Mouse (Mus musculus): ENCODE data around the gene Cacna1d. TPM values are rescaled to one million over a fixed set of nuclear protein-coding genes. Genes with fewer than 3 reads are reported as not detected.

The Cacna1d gene
- polyA plus RNA-seq, 1 experiment from 2014 or later = 2.2 TPM

- no peak for ATAC-seq (ENCODE audit: low FRiP score, low TSS enrichment)
- TF ChIP-seq EP300 (optimal IDR thresholded peaks at IDR 0.05) (no peak), CTCF (IDR thresholded peaks at IDR 0.05; ENCODE audit: low read depth) (no peak)
- no peaks in the 10 kb centered on the region for H3K4me1 ChIP-seq (replicated peaks; ENCODE audit: control insufficient read depth, insufficient read depth)
- no peak for DNase-seq (ENCODE audit: low spot score)
- no peak overlapping the region for H3K4me3 ChIP-seq (ENCODE audit: low read depth, low read length)
- no peaks in the 10 kb centered on the region for H3K9me3 ChIP-seq (ENCODE audit: control insufficient read depth, low read length)
- H3K4me2 ChIP-seq (replicated peaks; ENCODE audit: low read depth) = no peak overlapping the region
- 45% methylated on average over 8 of the region's 8 CpGs for WGBS
- H3K27me3 ChIP-seq (ENCODE audit: control insufficient read depth, insufficient read depth, low read length) = no peaks in the 10 kb centered on the region
- no peaks in the 10 kb centered on the region for H3K36me3 ChIP-seq (ENCODE audit: control insufficient read depth, insufficient read depth, low read length)
- no peak overlapping the region for H3K9ac ChIP-seq (ENCODE audit: low read length)
- no peak overlapping the region for H3K27ac ChIP-seq (replicated peaks)
These were observed 146.0 kb downstream of the Cacna1d start for GRCm38 (mm10) chr14:30344948-30345865.

- H3K27ac ChIP-seq (replicated peaks) = no peak overlapping the region
- no peaks in the 10 kb centered on the region for H3K27me3 ChIP-seq (ENCODE audit: control insufficient read depth, insufficient read depth, low read length)
- no peak for DNase-seq (ENCODE audit: low spot score)
- no peak overlapping the region for H3K4me2 ChIP-seq (replicated peaks; ENCODE audit: low read depth)
- no peak for ATAC-seq (ENCODE audit: low FRiP score, low TSS enrichment)
- no peaks in the 10 kb centered on the region for H3K9me3 ChIP-seq (ENCODE audit: control insufficient read depth, low read length)
- no peaks in the 10 kb centered on the region for H3K36me3 ChIP-seq (ENCODE audit: control insufficient read depth, insufficient read depth, low read length)
- no peak overlapping the region for H3K4me3 ChIP-seq (ENCODE audit: low read depth, low read length)
- no peaks in the 10 kb centered on the region for H3K4me1 ChIP-seq (replicated peaks; ENCODE audit: control insufficient read depth, insufficient read depth)
- TF ChIP-seq CTCF (IDR thresholded peaks at IDR 0.05; ENCODE audit: low read depth) = no peak
- no peak for TF ChIP-seq EP300 (optimal IDR thresholded peaks at IDR 0.05)
- 81% methylated on average over 7 of the region's 7 CpGs for WGBS
- no peak overlapping the region for H3K9ac ChIP-seq (ENCODE audit: low read length)
These were observed 147.5 kb downstream of the Cacna1d start for GRCm38 (mm10) chr14:30343740-30344139.

- H3K9me3 ChIP-seq (ENCODE audit: control insufficient read depth, low read length) = no peaks in the 10 kb centered on the region
- no peak for ATAC-seq (ENCODE audit: low FRiP score, low TSS enrichment)
- H3K27me3 ChIP-seq (ENCODE audit: control insufficient read depth, insufficient read depth, low read length) = no peaks in the 10 kb centered on the region
- H3K4me1 ChIP-seq (replicated peaks; ENCODE audit: control insufficient read depth, insufficient read depth) = no peaks in the 10 kb centered on the region
- 70% methylated on average over 12 of the region's 12 CpGs for WGBS
- H3K27ac ChIP-seq (replicated peaks) = no peak overlapping the region
- TF ChIP-seq EP300 (optimal IDR thresholded peaks at IDR 0.05) = no peak
- TF ChIP-seq CTCF (IDR thresholded peaks at IDR 0.05; ENCODE audit: low read depth) = no peak
- no peak overlapping the region for H3K4me3 ChIP-seq (ENCODE audit: low read depth, low read length)
- no peak for DNase-seq (ENCODE audit: low spot score)
- no peaks in the 10 kb centered on the region for H3K36me3 ChIP-seq (ENCODE audit: control insufficient read depth, insufficient read depth, low read length)
- H3K9ac ChIP-seq (ENCODE audit: low read length) = no peak overlapping the region
- H3K4me2 ChIP-seq (replicated peaks; ENCODE audit: low read depth) = no peak overlapping the region
These were observed 149.2 kb downstream of the Cacna1d start for GRCm38 (mm10) chr14:30341825-30342590.

GRCm38 (mm10) chr14:30340140-30340539, 151.1 kb downstream of the Cacna1d start:
- no peak overlapping the region for H3K4me2 ChIP-seq (replicated peaks; ENCODE audit: low read depth)
- no peak for DNase-seq (ENCODE audit: low spot score)
- 80% methylated on average over 3 of the region's 3 CpGs for WGBS

GRCm38 (mm10) chr14:30331856-30332255, 159.4 kb downstream of the Cacna1d start:
- H3K36me3 ChIP-seq (ENCODE audit: control insufficient read depth, insufficient read depth, low read length) = no peaks in the 10 kb centered on the region; the same call in 1 of the 2 replicates

More at GRCm38 (mm10) chr14:30340140-30340539, 151.1 kb downstream of the Cacna1d start:
- Histone ChIP-seq H3K9me3 (ENCODE audit: control insufficient read depth, low read length) (no peaks in the 10 kb centered on the region), H3K36me3 (ENCODE audit: control insufficient read depth, insufficient read depth, low read length) (no peaks in the 10 kb centered on the region; the same call in 1 of the 2 replicates), H3K27me3 (ENCODE audit: control insufficient read depth, insufficient read depth, low read length) (no peaks in the 10 kb centered on the region), H3K4me3 (ENCODE audit: low read depth, low read length) (no peak overlapping the region), H3K9ac (ENCODE audit: low read length) (no peak overlapping the region), H3K4me1 (replicated peaks; ENCODE audit: control insufficient read depth, insufficient read depth) (no peaks in the 10 kb centered on the region), H3K27ac (replicated peaks) (no peak overlapping the region)
- no peak for ATAC-seq (ENCODE audit: low FRiP score, low TSS enrichment)
- TF ChIP-seq EP300 (optimal IDR thresholded peaks at IDR 0.05) (no peak), CTCF (IDR thresholded peaks at IDR 0.05; ENCODE audit: low read depth) (no peak)

More at GRCm38 (mm10) chr14:30331856-30332255, 159.4 kb downstream of the Cacna1d start:
- Histone ChIP-seq H3K27me3 (ENCODE audit: control insufficient read depth, insufficient read depth, low read length) (no peaks in the 10 kb centered on the region), H3K4me2 (replicated peaks; ENCODE audit: low read depth) (no peak overlapping the region), H3K4me1 (replicated peaks; ENCODE audit: control insufficient read depth, insufficient read depth) (0 out of 2 replicates have a peak, but pooled peaks cover 3% of the 10 kb centered on the region), H3K9me3 (ENCODE audit: control insufficient read depth, low read length) (no peaks in the 10 kb centered on the region), H3K27ac (replicated peaks) (no peak overlapping the region), H3K4me3 (ENCODE audit: low read depth, low read length) (no peak overlapping the region), H3K9ac (ENCODE audit: low read length) (no peak overlapping the region)
- ATAC-seq (ENCODE audit: low FRiP score, low TSS enrichment) (no peak), DNase-seq (ENCODE audit: low spot score) (no peak)
- WGBS = 85% methylated on average over 1 of the region's 1 CpGs
- TF ChIP-seq EP300 (optimal IDR thresholded peaks at IDR 0.05) (no peak), CTCF (IDR thresholded peaks at IDR 0.05; ENCODE audit: low read depth) (no peak)

All from stomach, postnatal 0 days (tissue).